Mouse (Mus musculus) lung, postnatal 14 days (tissue): ENCODE data around the gene Cog3.
"Not testable (repeated sequence)": the region's sequence is repeated elsewhere in the genome, so short reads cannot be mapped to it uniquely, and the experiment has no call there.

Experiments used
- DNase-seq: peaks from one replicate; pipeline ENCODE4 v3.0.0; 2021

The Cog3 gene

GRCm38 (mm10) chr14:75753991-75754817, at the start of gene Cog3:
Gene Cog3, minus strand, starts transcription at chr14:75754517.
- DNase-seq = peak; percentile 98

DNA sequence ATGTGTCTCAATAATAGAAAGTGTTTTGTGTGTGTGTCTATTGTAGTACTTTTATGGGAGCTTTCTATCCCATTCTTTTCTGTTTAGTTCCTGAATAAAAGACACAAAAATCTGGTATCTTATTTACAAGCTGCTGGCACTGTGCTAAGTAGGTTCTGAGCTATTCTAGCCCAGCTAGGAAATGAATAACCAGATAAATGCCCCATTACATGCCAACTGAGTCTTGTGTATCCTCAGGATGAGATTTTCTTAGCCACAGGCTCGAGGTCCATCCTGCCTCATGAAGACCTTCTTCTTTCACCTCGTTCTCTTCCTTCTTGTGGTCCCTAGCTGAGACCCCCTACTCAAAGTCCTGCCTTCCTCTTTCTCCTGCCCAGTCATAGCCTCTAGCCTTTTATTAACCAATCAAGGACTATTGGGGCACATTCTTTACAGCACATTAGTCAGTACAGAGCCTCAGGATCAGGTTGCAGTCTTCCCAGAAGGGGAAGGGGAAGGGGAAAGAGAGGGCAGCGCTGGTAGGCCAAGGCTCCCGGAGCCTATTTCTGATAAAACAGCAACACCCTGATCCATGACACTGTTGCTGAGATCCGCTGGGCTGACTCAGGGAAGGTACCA, 43.6 kb upstream of the Cog3 start:
- DNase-seq = no peak

GRCm38 (mm10) chr14:75795918-75796317, 41.6 kb upstream of the Cog3 start:
- DNase-seq = no peak

DNA sequence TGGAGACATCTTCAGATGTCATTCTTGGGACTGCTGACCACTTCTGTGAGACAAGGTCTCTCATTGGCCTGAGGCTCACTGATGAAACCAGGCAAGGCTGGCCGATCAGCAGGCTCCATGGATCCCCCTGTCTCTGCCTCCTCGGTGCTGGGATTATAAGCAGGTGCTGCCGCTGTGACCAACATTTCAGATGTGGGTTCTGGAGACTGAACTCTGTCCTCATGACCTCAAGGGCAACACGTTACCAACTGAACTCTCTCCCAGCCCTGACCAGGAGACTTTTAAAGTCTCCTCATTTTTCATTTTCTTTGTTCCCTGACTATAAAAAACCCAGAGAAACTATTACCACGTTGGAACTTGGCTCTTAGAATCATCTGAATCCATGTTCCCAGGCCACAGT, 40.4 kb upstream of the Cog3 start:
- DNase-seq = no peak

DNA sequence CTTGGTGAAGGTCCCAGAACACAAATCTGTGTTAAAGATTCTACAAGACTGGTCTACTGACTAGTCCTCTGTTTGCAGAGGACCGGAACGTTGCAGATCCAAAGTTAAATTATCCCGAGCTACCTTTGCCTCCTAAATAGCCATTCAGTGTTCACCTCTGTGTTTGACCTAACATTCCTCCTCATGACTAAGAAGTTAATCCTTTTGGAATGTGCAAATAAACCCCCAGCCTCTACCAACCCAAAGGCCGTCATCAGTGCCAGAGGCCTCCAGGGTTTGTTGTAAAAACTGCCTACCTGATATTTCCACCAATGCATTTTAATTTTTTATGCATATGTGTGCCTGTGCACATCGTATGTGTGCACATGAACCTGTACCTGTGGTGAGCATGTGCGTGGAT, 40.0 kb upstream of the Cog3 start:
- DNase-seq = no peak

GRCm38 (mm10) chr14:75793110-75793509, 38.8 kb upstream of the Cog3 start:
- DNase-seq = no peak

- DNase-seq = no peak
These were observed 37.1 kb upstream of the Cog3 start for GRCm38 (mm10) chr14:75791372-75791771.

GRCm38 (mm10) chr14:75790411-75790996, 36.2 kb upstream of the Cog3 start:
- peak; percentile 4 for DNase-seq

DNA sequence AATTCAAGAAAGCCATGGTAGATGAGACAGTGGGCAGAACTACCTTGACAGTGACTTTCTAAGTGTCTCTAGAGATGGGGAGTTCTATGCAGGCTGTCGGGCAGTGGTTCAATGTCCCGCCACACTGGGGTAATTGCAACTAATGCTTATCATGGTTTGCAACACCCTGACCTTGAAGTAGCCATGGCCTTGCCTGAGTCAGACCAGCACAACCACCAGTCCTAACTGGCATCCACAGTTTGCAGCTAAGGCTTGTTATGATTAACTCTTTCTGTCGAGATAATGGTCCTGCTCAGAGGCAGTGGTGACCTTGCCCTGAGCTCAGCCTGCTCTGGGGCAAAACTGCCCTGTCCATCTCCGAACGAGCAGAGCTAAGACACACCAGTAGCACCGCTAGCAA, 35.0 kb upstream of the Cog3 start:
- DNase-seq = no peak

GRCm38 (mm10) chr14:75787794-75788175, 33.5 kb upstream of the Cog3 start:
- DNase-seq = peak; percentile 5

- peak; percentile 98 for DNase-seq
These were observed 32.8 kb upstream of the Cog3 start, which contains the start of gene Slc25a30 for GRCm38 (mm10) chr14:75786868-75787793. Gene Slc25a30, minus strand, starts transcription at chr14:75787037.

DNA sequence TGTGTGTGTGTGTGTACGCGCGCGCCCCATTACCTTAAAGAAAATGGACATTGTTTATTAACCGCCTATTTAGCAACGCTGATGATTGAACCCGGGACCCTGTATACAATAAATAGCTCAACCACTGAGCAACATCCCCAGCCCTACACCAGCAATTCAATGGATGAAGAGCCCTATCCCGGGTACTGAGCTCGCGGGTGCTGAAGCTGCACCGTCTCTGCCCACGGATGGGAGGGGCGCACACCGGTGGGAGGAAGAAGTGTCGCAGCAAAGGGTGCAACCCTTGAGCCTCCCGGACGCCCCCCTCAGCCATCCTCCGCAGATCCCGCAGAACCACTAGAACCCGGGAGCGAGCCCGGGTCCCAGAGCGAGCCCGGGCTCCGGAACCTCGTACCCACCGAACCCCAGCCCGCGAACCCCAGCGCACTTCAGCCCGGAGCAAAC, 32.1 kb upstream of the Cog3 start:
- DNase-seq = no peak

- no peak for DNase-seq
These were observed 25.6 kb upstream of the Cog3 start for GRCm38 (mm10) chr14:75779913-75780312.

DNA sequence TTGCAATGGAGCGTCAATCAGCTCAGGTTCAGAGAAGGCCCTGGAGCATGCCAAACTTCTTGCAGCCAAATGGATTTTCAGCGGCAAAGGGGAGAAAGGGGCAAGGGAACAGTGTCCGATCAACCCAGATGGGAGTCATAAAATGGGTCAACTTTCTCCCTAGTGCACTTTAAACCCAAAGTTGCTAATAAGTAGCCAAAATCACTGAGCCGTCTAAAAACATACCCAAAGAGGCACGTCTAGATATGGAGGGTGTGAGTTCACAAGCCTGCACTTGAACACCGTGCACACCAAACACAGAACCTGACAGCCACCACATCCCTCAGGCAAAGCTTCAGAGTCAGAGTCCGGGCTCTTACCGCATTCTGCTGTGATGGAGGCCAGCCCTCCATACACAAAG, 22.3 kb upstream of the Cog3 start:
- no peak for DNase-seq

GRCm38 (mm10) chr14:75773431-75773830, 19.1 kb upstream of the Cog3 start:
- DNase-seq = no peak

DNA sequence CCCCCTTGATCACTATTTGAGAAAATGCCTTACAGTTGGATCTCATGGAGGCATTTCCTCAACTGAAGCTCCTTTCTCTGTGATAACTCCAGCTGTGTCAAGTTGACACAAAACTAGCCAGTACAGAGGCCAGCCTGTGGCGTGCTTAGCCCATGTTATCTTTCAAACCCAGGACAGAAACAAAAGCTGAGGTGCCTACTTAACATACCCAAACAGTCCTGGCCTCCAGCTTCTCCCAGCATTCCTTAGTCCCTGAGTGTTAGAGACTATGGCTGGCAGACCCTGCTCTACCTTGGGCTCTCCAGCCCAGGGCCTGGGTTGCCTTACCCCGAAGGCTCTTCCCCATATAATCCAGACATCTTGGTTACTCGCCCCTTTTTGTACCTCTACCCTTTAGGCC, 18.1 kb upstream of the Cog3 start:
- not testable (repeated sequence) for DNase-seq

GRCm38 (mm10) chr14:75771101-75771501, 16.8 kb upstream of the Cog3 start:
- DNase-seq = no peak

GRCm38 (mm10) chr14:75769334-75769733, 15.0 kb upstream of the Cog3 start:
- no peak for DNase-seq

GRCm38 (mm10) chr14:75768275-75768608, 13.9 kb upstream of the Cog3 start:
- no peak for DNase-seq

- DNase-seq = peak; percentile 80
These were observed 13.4 kb upstream of the Cog3 start for GRCm38 (mm10) chr14:75767492-75768274.

DNA sequence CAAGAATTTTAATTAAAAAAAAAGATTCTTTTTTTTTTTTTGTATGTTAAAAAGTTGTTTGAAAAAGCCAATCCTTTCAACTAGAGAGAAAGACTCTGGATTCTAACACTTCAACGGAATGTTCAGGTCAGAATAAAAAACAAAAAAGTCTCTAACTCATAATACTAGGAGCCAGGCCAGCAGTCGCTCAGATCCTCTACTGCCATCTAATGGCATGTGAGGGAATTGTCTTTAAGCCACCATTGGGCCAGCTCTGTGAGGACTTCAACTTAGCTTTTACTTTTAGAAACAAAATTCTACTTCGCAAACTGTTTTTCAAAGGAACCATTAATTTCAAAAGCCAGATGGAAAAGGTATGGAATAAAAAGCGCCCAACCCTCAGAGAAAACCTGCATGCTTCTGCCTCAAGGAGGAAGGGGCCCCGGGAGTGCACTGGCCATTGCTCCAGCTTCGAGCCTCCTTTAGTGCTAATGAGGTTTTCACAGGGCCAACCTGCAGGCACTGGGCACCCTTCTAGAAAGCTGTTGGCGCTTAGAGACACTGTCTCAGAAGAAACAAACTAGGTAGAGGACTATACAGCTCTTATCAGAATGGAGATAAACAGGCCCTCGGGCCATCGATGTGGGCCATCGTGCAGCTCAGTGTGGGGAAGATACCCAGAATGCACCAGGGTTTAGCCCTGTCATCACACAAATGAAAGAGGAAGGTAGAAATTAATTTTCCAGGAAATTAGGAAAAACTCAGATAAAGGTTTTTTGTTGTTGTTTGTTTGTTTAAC, 6.9 kb upstream of the Cog3 start:
- DNase-seq = peak; percentile 57
